Mouse (Mus musculus) heart, embryonic 14.5 days (tissue): ENCODE data around the gene Inppl1. TPM values are rescaled to one million over a fixed set of nuclear protein-coding genes. Genes with fewer than 3 reads are reported as not detected.

Experiments used
- ATAC-seq: fragments of 200-750 bp; cut with Nextera tagmentation; 2 replicates; pipeline ENCODE4 v1.8.0; 2017; ENCODE audit warnings: low read depth, moderate TSS enrichment; ENCODE audit not compliant: insufficient number of reproducible peaks, insufficient read depth, low FRiP score
- H3K27ac ChIP-seq, 2 experiments: fragments of 200-500 bp in 1 of 2; fragments of 300-500 bp in 1 of 2; sonication (generic) in 1 of 2; replicated peaks in 1 of 2; 2 replicates each; pipeline ENCODE4 v1.5.1; 2012 to 2014; ENCODE audit warnings: low read depth in 2 of 2, low read length in 2 of 2, control low read depth in 1 of 2, mild to moderate bottlenecking in 1 of 2, mixed read lengths in 1 of 2; ENCODE audit not compliant: control insufficient read depth in 1 of 2, insufficient read depth in 1 of 2
- H3K27me3 ChIP-seq: fragments of 300-500 bp; sonication (generic); 2 replicates; pipeline ENCODE4 v1.6.1; 2014; ENCODE audit warnings: mild to moderate bottlenecking, low read length, control low read depth; ENCODE audit not compliant: control insufficient read depth, insufficient read depth
- H3K36me3 ChIP-seq: fragments of 300-500 bp; sonication (generic); 2 replicates; pipeline ENCODE4 v1.6.1; 2014; ENCODE audit warnings: mild to moderate bottlenecking, control low read depth, low read length, mixed read lengths; ENCODE audit not compliant: control insufficient read depth, insufficient read depth
- H3K4me1 ChIP-seq, 2 experiments: fragments of 200-500 bp in 1 of 2; fragments of 300-500 bp in 1 of 2; sonication (generic) in 1 of 2; 2 replicates each; pipeline ENCODE4 v1.6.1; 2012 to 2014; ENCODE audit warnings: low read length in 2 of 2, control low read depth in 1 of 2, mixed read lengths in 1 of 2; ENCODE audit not compliant: control insufficient read depth in 2 of 2, insufficient read depth in 2 of 2
- H3K4me2 ChIP-seq: fragments of 300-500 bp; sonication (generic); 2 replicates; pipeline ENCODE4 v1.6.1; 2014; ENCODE audit warnings: mild to moderate bottlenecking, low read length
- H3K4me3 ChIP-seq, 2 experiments: fragments of 200-500 bp in 1 of 2; fragments of 300-500 bp in 1 of 2; sonication (generic) in 1 of 2; 2 replicates each; pipeline ENCODE4 v1.5.1; 2012 to 2014; ENCODE audit warnings: low read length in 2 of 2, mild to moderate bottlenecking in 2 of 2, control low read depth in 1 of 2, low read depth in 1 of 2, moderate library complexity in 1 of 2; ENCODE audit not compliant: control insufficient read depth in 1 of 2, insufficient read depth in 1 of 2
- H3K9ac ChIP-seq: fragments of 300-500 bp; sonication (generic); 2 replicates; pipeline ENCODE4 v1.6.1; 2014; ENCODE audit warnings: mild to moderate bottlenecking, low read length
- H3K9me3 ChIP-seq: fragments of 300-500 bp; sonication (generic); 2 replicates; pipeline ENCODE4 v1.6.1; 2016; ENCODE audit warnings: low read length, control low read depth; ENCODE audit not compliant: control insufficient read depth
- WGBS: fragments of 180-500 bp; shearing (Covaris S2); extraction: QIAGEN DNeasy Blood & Tissue Kit; methylation state at CpG from one replicate; pipeline ENCODE4 v1.1.7; 2014; 5-methylcytosine and 5-hydroxymethylcytosine counted together
- polyA plus RNA-seq: library from polyadenylated mRNA; unstranded; fragments of >200 nt; fragmentation: Nextera tagmentation; extraction: Ambion mirVana; gene quantifications from 2 replicates; pipeline ENCODE4 v1.2.1, GENCODE M21; 2014

Gene Inppl1
- polyA plus RNA-seq, 1 experiment from 2014 or later, result 34.9 TPM

DNA sequence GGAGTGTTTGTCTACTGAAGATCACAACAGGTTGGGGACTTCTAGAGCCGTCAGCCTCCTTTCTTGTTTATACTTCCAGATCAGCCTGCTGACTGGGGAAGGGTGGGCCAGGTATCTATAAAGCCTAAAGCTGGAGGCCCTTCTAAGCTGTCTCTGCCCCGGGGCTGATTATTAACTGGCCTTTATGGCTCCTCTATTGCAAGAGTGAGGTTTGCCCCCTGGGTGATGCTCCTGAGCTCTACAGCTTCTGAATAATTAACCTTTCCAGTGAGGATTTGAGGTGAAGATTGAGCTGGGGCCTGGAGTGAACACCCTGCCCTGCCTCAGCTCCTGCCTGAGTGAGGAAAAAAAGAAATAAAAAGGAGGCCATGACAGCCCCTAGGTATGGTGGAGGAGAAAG, 32.6 kb upstream of the Inppl1 start, which contains the start of gene Folr1:
Gene Folr1 (minus strand): TSS at position 160 of the 400 bp plus-strand sequence.
- 83% methylated on average over 2 of the region's 2 CpGs for WGBS
- no peak for ATAC-seq
- Histone ChIP-seq H3K9ac (no peak within 1 kb of the TSS), H3K4me2 (no peak within 1 kb of the TSS), H3K9me3 (no peaks in the 10 kb centered on the region), H3K4me1 (peaks cover 21 to 32% of the 10 kb centered on the region in 2 experiments), H3K27ac (peak within 1 kb of the TSS; percentile 34 to 46; a peak in 3 of 4 replicates), H3K4me3 (no peak within 1 kb of the TSS), H3K36me3 (no peaks in the 10 kb centered on the region), H3K27me3 (no peaks in the 10 kb centered on the region)

DNA sequence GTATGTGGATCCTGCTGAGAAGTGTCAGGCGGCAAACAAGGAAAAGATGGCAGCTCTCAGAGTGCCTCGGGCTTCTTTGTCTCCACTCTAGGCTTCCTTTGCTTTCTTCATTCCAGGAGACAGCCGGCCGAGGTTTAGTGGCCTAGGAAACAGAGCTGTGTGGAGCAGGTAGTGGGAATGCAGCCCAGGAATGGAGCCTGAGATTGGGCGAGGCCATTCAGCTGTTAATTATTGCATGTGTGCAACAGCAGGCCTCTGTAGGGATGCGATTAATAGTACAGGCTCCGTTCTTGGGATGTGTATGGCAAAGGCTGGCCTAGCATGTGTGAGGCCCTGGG, 31.1 kb upstream of the Inppl1 start:
- no peak overlapping the region for H3K4me2 ChIP-seq
- H3K9ac ChIP-seq, result no peak overlapping the region
- 63% methylated on average over 7 of the region's 7 CpGs for WGBS
- ATAC-seq, result no peak
- 0 out of 4 replicates have a peak overlapping the region, but pooled peaks of 1 of the 2 experiments have one; percentile 5 for H3K27ac ChIP-seq
- peaks cover 21 to 32% of the 10 kb centered on the region in 2 experiments for H3K4me1 ChIP-seq
- no peaks in the 10 kb centered on the region for H3K9me3 ChIP-seq
- H3K27me3 ChIP-seq, result no peaks in the 10 kb centered on the region
- no peaks in the 10 kb centered on the region for H3K36me3 ChIP-seq
- H3K4me3 ChIP-seq, result no peak overlapping the region

DNA sequence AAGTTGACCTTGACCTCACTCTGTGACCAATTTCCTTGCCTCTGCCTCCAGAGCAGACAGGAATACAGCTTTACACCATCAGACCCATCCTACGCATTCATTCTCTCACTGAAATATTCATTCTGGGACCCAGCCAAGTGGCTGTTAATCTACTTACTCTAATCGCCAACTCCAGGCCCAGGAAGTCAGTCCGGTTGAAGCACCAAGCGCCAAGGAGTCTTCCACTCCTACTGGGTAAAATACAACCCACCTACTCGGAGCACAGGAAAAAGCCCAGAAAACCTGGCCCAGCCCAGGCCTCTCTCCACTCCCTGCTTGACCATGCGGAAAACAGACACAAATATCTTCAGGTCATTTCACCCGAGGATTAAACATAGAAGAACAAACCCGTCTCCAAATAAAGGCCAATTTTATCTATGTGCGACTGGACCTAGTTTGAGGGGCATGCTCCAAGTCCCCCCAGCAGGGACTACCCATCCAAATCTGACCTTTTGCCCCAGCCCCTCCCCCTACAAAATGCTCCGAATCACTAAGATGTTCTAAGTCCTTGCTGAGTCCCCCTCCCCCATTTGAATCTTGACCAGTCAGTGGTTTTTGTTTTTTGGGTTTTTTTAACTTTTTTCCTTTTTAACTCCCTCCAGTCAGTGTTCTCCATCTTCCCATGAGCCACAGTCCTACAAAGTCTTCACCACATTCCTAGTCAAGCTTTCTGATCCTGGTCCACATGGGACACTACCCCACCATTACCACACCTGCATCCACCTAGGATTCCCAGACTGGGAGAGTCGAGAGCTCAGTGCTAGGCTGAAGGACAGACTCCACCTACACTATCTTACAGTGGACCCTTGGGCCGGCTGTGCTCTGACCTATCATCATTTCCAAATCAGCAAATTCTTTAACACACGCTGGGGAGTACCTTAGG, 30.5 kb upstream of the Inppl1 start:
- Histone ChIP-seq H3K4me3 (no peak overlapping the region), H3K4me2 (no peak overlapping the region), H3K9ac (no peak overlapping the region), H3K27me3 (no peaks in the 10 kb centered on the region), H3K4me1 (peaks cover 21 to 32% of the 10 kb centered on the region in 2 experiments), H3K27ac (peak overlapping the region; percentile 5 to 33; a peak in 2 of 4 replicates), H3K9me3 (no peaks in the 10 kb centered on the region), H3K36me3 (no peaks in the 10 kb centered on the region)
- ATAC-seq, result no peak
- WGBS, result 54% methylated on average over 13 of the region's 13 CpGs

DNA sequence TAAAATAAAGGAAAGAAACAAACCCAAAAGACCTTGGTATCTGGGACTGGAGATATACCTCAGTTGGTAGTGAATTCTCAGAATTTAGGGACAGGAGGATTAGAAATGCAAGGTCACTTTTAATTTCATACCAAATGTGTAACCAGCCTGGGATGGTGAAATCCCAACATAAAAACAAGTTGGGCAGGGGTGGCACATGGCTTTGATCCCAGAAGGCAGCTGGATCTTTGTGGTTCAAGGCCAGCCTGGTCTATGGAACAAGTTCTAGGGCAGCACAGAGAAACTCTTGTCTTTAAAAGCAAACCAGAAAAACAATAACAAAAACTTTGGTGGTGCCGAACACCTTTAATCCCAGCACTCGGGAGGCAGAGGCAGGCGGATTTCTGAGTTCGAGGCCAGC, 29.5 kb upstream of the Inppl1 start:
- Histone ChIP-seq H3K9ac (no peak overlapping the region), H3K36me3 (no peaks in the 10 kb centered on the region), H3K4me2 (no peak overlapping the region), H3K4me1 (peaks cover 18 to 32% of the 10 kb centered on the region in 2 experiments), H3K27ac (no peak overlapping the region), H3K27me3 (no peaks in the 10 kb centered on the region), H3K9me3 (no peaks in the 10 kb centered on the region), H3K4me3 (no peak overlapping the region)
- WGBS, result 97% methylated on average over 4 of the region's 4 CpGs
- ATAC-seq, result no peak

DNA sequence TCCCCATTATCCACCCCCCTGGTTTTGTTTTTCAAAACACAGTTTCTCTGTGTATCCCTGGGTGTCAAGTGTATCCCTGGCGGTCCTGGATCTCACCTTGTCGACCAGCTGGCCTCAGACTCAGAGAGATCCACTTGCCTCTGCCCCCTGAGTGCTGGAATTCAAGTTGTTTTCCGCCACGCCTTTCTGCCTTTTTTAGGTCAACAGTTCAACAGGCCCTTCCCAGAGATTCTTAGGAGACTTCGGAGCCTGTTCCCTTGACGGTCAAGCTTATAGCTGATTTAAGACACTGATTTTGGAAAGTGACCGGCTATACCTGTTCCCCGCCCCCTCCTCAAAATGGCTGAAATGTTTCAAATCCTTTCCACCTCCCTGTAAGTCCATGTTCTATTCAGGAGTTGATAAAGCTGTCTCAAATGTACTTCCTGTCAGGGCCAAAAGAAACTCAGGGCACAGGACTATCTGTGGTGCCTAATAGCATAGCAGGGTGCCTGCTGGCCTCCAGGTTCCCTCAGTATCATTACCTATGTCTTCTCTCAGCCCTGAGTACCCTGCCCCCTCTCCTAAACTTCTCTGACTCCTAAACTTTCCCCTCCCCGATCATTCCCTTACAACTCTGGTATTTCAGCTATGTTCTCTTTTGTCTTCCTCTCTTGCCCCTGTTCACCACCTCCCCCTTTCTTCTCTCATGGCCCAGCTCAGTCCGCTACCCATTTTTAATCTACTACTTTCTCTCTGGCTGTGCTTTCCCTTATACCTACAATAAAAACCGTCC, 28.6 kb upstream of the Inppl1 start:
- WGBS, result 75% methylated on average over 11 of the region's 11 CpGs
- H3K9ac ChIP-seq, result no peak overlapping the region
- H3K27me3 ChIP-seq, result no peaks in the 10 kb centered on the region
- H3K4me2 ChIP-seq, result no peak overlapping the region
- H3K4me3 ChIP-seq, result no peak overlapping the region
- no peak for ATAC-seq
- no peak overlapping the region; a peak in 1 of 4 replicates for H3K27ac ChIP-seq
- no peaks in the 10 kb centered on the region for H3K36me3 ChIP-seq
- no peaks in the 10 kb centered on the region for H3K9me3 ChIP-seq
- peaks cover 17 to 31% of the 10 kb centered on the region in 2 experiments for H3K4me1 ChIP-seq

DNA sequence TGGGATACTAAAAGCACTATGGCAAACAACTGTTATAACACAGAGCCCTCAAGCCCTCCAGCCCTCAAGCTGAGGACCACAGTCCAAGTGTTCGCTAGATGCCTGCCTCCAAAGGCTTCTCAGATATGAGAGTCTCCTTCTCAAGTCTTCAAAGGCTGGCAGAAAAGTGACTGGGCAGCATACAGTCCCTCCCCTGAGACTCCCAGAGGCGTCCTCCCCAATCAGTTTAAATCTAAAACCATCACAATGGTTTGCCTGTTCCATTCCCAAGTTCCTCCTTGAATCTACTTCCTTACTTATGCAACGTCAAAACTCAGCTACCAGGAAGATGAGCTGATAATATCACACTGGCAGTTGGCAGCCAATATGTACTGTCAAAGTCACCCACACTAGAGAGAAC, 25.4 kb upstream of the Inppl1 start, which contains the start of gene Anapc15:
Gene Anapc15 (plus strand): TSS at position 301 of the 400 bp plus-strand sequence.
- 67% methylated on average over 3 of the region's 3 CpGs for WGBS

DNA sequence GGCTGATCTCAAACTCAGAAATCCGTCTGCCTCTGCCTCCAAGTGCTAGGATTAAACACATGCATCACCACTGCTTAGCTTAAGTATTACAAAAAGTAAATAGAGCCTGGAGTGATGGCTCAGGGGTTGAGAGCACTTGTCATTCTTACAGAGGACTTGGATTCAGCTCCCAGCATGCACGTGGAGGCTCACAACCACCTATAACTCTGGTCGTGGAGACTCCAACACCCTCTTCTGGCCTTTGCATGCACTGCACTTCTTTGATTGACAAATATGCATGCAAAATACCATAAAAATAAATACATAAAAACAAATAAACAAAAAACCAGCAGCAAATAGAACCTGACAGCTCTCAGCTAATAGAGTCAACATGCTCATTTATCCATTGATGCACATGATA, 24.3 kb upstream of the Inppl1 start:
- Histone ChIP-seq H3K9me3 (no peaks in the 10 kb centered on the region), H3K36me3 (no peaks in the 10 kb centered on the region), H3K27ac (no peak overlapping the region), H3K4me1 (peaks cover 5 to 8% of the 10 kb centered on the region in 2 experiments), H3K4me2 (no peak overlapping the region), H3K9ac (no peak overlapping the region), H3K4me3 (no peak overlapping the region), H3K27me3 (no peaks in the 10 kb centered on the region)
- 68% methylated on average over 3 of the region's 3 CpGs for WGBS
- ATAC-seq, result no peak

More for the DNA sequence above, 25.4 kb upstream of the Inppl1 start, which contains the start of gene Anapc15:
- Histone ChIP-seq H3K36me3 (no peaks in the 10 kb centered on the region), H3K27me3 (no peaks in the 10 kb centered on the region), H3K4me1 (peaks cover 7 to 14% of the 10 kb centered on the region in 2 experiments), H3K4me3 (no peak within 1 kb of the TSS), H3K27ac (no peak within 1 kb of the TSS), H3K4me2 (no peak within 1 kb of the TSS), H3K9ac (no peak within 1 kb of the TSS), H3K9me3 (no peaks in the 10 kb centered on the region)
- ATAC-seq, result no peak
